Mouse (Mus musculus) midbrain, embryonic 14.5 days (tissue): ENCODE measurements around the gene Rundc1. TPM values are rescaled to one million over a fixed set of nuclear protein-coding genes. Genes with fewer than 3 reads are reported as not detected.
"Not testable (repeated sequence)": the region's sequence is repeated elsewhere in the genome, so short reads cannot be mapped to it uniquely, and the experiment has no call there.

ENCODE experiments used
- ATAC-seq: fragments of 200-750 bp; cut with Nextera tagmentation; 2 replicates; pipeline ENCODE4 v1.8.0; 2017; ENCODE audit warnings: moderate number of reproducible peaks, moderate library complexity; ENCODE audit not compliant: low FRiP score, low TSS enrichment
- DNase-seq: peaks from one replicate; pipeline ENCODE4 v3.0.0-alpha.2; 2015
- H3K27ac ChIP-seq: fragments of 300-500 bp; sonication (generic); replicated peaks from 2 replicates; pipeline ENCODE4 v1.5.1; 2014; ENCODE audit warnings: mild to moderate bottlenecking, low read depth, low read length, moderate library complexity
- H3K27me3 ChIP-seq: fragments of 300-500 bp; sonication (generic); 2 replicates; pipeline ENCODE4 v1.6.1; 2014; ENCODE audit warnings: low read length, control low read depth, mixed read lengths; ENCODE audit not compliant: control insufficient read depth, insufficient read depth
- H3K36me3 ChIP-seq: fragments of 300-500 bp; sonication (generic); 2 replicates; pipeline ENCODE4 v1.6.1; 2014; ENCODE audit warnings: low read length, control low read depth; ENCODE audit not compliant: control insufficient read depth, insufficient read depth
- H3K4me1 ChIP-seq: fragments of 300-500 bp; sonication (generic); 2 replicates; pipeline ENCODE4 v1.6.1; 2014; ENCODE audit warnings: mild to moderate bottlenecking, antibody characterized with exemption, low read length, control low read depth; ENCODE audit not compliant: control insufficient read depth, insufficient read depth
- H3K4me2 ChIP-seq: fragments of 300-500 bp; sonication (generic); 2 replicates; pipeline ENCODE4 v1.6.1; 2014; ENCODE audit warnings: mild to moderate bottlenecking, low read length, moderate library complexity
- H3K4me3 ChIP-seq: fragments of 300-500 bp; sonication (generic); replicated peaks from 2 replicates; pipeline ENCODE4 v1.5.1; 2014; ENCODE audit warnings: low read depth, low read length
- H3K9ac ChIP-seq: fragments of 300-500 bp; sonication (generic); replicated peaks from 2 replicates; pipeline ENCODE4 v1.6.1; 2014; ENCODE audit warnings: mild to moderate bottlenecking, low read length, moderate library complexity
- H3K9me3 ChIP-seq: fragments of 300-500 bp; sonication (generic); 2 replicates; pipeline ENCODE4 v1.6.1; 2016; ENCODE audit warnings: low read length, control low read depth, mixed read lengths; ENCODE audit not compliant: control insufficient read depth
- WGBS: fragments of 180-500 bp; shearing (Covaris S2); extraction: QIAGEN DNeasy Blood & Tissue Kit; methylation state at CpG from one replicate; pipeline ENCODE4 v1.1.7; 2014; 5-methylcytosine and 5-hydroxymethylcytosine counted together
- polyA plus RNA-seq: library from polyadenylated mRNA; unstranded; fragments of >200 nt; fragmentation: Nextera tagmentation; extraction: Ambion mirVana; gene quantifications from 2 replicates; pipeline ENCODE4 v1.2.1, GENCODE M21; 2014

Rundc1 gene
- polyA plus RNA-seq, 1 experiment from 2014 or later, result 23.1 TPM

DNA sequence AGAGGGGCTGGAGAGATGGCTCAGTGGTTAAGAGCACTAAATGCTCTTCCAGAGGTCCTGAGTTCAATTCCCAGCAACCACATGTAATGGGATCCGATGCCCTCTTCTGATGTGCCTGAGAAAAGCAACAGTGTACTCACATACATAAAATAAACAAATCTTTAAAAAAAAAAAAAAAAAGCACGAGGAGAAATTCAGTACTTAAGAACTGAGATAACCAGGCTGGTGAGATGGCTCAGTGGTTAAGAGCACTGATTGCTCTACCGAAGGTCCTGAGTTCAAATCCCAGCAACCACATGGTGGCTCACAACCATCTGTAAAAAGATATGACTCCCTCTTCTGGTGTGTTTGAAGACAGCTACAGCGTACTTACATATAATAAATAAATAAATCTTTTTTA is 24.7 kb downstream of the Rundc1 start:
- not testable (repeated sequence) for H3K4me3 ChIP-seq, H3K9me3 ChIP-seq, DNase-seq, H3K9ac ChIP-seq, H3K27ac ChIP-seq, H3K4me1 ChIP-seq, ATAC-seq, H3K27me3 ChIP-seq, H3K4me2 ChIP-seq
- H3K36me3 ChIP-seq, result peaks cover 14% of the 10 kb centered on the region
- 86% methylated on average over 4 of the region's 4 CpGs for WGBS

- no peak for ATAC-seq
- WGBS, result 88% methylated on average over 3 of the region's 3 CpGs
- Histone ChIP-seq H3K9ac (no peak overlapping the region), H3K4me1 (no peaks in the 10 kb centered on the region), H3K9me3 (no peaks in the 10 kb centered on the region), H3K27me3 (no peaks in the 10 kb centered on the region), H3K36me3 (peaks cover 6% of the 10 kb centered on the region), H3K4me3 (no peak overlapping the region), H3K27ac (no peak overlapping the region), H3K4me2 (no peak overlapping the region)
- DNase-seq, result no peak
Observed at GRCm38 (mm10) chr11:101450394-101450793, 25.5 kb downstream of the Rundc1 start.

DNA sequence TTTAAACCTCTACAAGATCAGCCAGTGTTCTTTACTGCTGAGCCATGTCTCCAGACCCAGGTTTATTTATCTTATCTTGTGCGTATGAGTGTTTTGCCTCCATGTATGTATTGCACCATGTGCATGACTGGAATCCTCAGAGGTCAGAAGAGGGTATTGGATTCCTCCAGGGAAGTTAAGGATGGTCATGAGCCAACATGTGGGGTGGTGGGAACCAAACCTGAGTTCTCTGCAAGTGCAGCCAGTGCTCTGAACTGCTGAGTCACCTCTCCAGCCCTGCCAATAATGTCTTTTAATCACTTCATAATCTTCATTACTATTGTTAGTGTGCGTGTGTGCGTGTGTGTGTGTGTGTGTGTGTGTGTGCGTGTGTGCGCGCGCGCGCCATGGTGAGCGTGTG is 26.7 kb downstream of the Rundc1 start:
- Histone ChIP-seq H3K36me3 (no peaks in the 10 kb centered on the region), H3K4me2 (no peak overlapping the region), H3K27ac (no peak overlapping the region), H3K9me3 (no peaks in the 10 kb centered on the region), H3K4me1 (no peaks in the 10 kb centered on the region), H3K4me3 (no peak overlapping the region), H3K9ac (no peak overlapping the region), H3K27me3 (no peaks in the 10 kb centered on the region)
- DNase-seq (no peak), ATAC-seq (no peak)
- WGBS, result 91% methylated on average over 10 of the region's 10 CpGs

DNA sequence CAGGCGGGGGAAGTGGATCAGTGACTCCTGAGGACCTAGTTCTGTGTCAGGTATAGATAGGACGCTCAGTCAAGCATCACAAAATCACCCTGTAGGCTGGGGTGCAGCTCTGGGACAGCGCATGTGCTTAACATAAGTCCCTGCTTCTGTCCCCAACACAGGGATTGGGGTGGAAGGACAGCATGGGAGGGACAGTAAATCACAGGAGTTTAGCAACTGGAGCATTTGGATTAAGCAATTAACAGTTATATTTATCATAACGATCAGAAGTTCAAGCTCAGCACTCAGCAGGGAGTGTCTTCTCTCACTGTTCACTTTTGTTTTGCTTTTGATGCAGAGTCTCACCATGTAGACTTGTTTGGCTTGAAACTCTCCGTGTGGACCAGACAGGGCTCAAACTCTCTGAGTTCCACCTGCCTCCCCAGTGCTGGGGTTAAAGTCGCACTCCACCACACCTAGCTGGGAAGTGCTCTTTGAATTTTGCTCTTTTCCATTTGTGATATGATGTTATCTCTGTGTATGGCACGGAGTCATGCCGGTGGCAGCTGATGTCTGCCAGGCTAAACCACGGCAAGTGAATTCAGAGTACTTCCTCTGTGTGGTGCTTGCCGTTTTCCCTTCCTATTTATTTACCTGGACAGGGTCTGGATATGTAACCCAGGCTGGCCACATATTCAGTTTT is 27.3 kb downstream of the Rundc1 start:
- H3K27ac ChIP-seq, result no peak overlapping the region

DNA sequence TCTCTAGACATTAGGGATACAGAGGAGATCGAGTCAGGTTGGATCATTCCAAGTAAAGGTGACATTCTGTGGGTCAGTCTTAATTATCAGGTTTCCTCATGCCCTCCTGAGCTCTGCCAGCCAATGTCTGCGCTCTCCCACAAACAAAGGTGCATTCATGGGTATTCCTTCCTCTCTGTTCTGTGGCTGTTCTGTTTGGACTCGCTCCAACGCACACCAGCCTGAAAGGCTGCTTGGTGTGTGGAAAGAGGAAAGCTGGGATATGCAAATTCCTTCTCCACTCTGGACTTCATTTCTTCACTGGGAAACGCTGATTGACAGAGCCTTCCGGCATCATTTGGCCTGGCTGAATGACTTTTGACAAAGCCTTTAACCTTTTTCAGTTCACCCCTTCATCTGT is 29.8 kb downstream of the Rundc1 start:
- Histone ChIP-seq H3K36me3 (peaks cover 30% of the 10 kb centered on the region), H3K4me3 (no peak overlapping the region), H3K4me2 (no peak overlapping the region), H3K9ac (no peak overlapping the region), H3K27me3 (no peaks in the 10 kb centered on the region), H3K9me3 (no peaks in the 10 kb centered on the region), H3K4me1 (no peaks in the 10 kb centered on the region), H3K27ac (no peak overlapping the region)
- 21% methylated on average over 6 of the region's 6 CpGs for WGBS
- no peak for ATAC-seq
- peak; percentile 63 for DNase-seq

More for the DNA sequence above, 27.3 kb downstream of the Rundc1 start:
- 74% methylated on average over 10 of the region's 10 CpGs for WGBS
- peaks cover 6% of the 10 kb centered on the region; the same call in 1 of the 2 replicates for H3K36me3 ChIP-seq
- no peak overlapping the region for H3K9ac ChIP-seq
- no peak overlapping the region for H3K4me3 ChIP-seq
- no peaks in the 10 kb centered on the region for H3K27me3 ChIP-seq
- no peaks in the 10 kb centered on the region for H3K9me3 ChIP-seq
- no peak for DNase-seq
- H3K4me2 ChIP-seq, result no peak overlapping the region
- H3K4me1 ChIP-seq, result no peaks in the 10 kb centered on the region
- ATAC-seq, result no peak

GRCm38 (mm10) chr11:101455627-101456026 is 30.7 kb downstream of the Rundc1 start:
- Histone ChIP-seq H3K36me3 (peaks cover 40% of the 10 kb centered on the region), H3K9ac (no peak overlapping the region), H3K4me3 (no peak overlapping the region), H3K9me3 (no peaks in the 10 kb centered on the region), H3K4me1 (no peaks in the 10 kb centered on the region), H3K4me2 (no peak overlapping the region), H3K27me3 (no peaks in the 10 kb centered on the region), H3K27ac (no peak overlapping the region)
- whole genome bisulfite sequencing, result 88% methylated on average over 7 of the region's 7 CpGs
- ATAC-seq (no peak), DNase-seq (no peak)

DNA sequence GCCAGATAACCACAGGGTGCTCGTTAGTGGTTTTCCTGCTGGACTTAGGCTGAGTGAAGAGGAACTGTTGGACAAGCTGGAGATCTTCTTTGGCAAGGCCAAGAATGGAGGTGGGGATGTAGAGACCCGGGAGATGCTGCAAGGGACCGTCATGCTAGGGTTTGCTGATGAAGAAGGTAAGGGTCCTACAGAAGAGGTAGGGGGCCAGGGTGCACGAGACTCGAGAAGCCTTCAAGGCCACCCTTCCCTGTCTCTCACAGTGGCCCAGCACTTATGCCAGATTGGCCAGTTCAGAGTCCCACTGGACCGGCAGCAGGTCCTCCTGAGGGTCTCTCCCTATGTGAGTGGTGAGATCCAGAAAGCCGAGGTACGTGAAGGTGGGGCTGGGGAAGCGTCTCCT is 32.7 kb downstream of the Rundc1 start:
- Histone ChIP-seq H3K4me1 (peaks cover 7% of the 10 kb centered on the region), H3K4me2 (no peak overlapping the region), H3K9me3 (no peaks in the 10 kb centered on the region), H3K9ac (no peak overlapping the region), H3K27me3 (no peaks in the 10 kb centered on the region), H3K36me3 (peaks cover 60% of the 10 kb centered on the region), H3K27ac (no peak overlapping the region), H3K4me3 (no peak overlapping the region)
- WGBS, result 90% methylated on average over 9 of the region's 9 CpGs
- ATAC-seq (no peak), DNase-seq (no peak)

DNA sequence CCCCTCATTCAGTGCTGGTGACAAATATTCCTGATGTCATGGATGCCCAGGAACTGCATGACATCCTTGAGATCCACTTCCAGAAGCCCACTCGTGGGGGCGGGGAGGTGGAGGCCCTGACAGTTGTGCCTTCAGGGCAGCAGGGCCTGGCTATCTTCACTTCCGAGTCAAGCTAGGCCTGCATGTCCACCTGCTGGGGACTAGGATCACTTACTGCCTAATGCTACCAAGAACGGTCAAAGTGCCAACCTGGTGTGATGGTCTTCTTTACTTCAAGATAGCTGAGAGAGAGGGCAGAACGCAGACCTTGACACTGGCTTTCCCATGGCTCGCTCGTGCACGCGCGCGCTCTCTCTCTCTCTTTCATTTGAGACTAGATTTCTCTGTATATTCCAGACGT is 33.3 kb downstream of the Rundc1 start:
- no peak overlapping the region for H3K9ac ChIP-seq
- 87% methylated on average over 12 of the region's 12 CpGs for WGBS
- no peaks in the 10 kb centered on the region for H3K27me3 ChIP-seq
- H3K9me3 ChIP-seq, result no peaks in the 10 kb centered on the region
- no peak for DNase-seq
- peaks cover 13% of the 10 kb centered on the region for H3K4me1 ChIP-seq
- H3K27ac ChIP-seq, result no peak overlapping the region
- H3K36me3 ChIP-seq, result peaks cover 63% of the 10 kb centered on the region
- no peak overlapping the region for H3K4me3 ChIP-seq
- no peak overlapping the region for H3K4me2 ChIP-seq
- ATAC-seq, result no peak

DNA sequence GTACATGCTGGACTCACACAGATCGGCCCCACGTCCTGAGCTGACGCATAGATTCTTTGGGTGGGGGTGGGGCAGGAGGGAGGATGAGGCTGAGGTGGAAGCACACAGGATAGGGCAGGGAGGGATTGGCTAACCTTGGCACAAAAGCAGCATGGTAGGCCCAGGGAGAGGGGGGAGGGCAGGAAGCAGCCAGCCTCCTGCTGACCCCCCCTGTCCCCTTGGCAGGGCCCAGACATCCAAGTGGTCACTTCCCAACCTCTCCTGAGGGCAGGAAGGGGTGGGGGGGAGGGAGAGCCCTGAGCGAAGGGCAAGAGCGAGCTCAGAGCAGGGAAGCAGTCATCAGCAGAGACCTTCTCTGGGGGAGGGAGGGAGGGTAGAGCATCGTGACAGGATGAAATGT is 34.8 kb downstream of the Rundc1 start:
- no peaks in the 10 kb centered on the region for H3K27me3 ChIP-seq
- no peak overlapping the region for H3K27ac ChIP-seq
- no peak for DNase-seq
- peaks cover 63% of the 10 kb centered on the region for H3K36me3 ChIP-seq
- H3K4me3 ChIP-seq, result no peak overlapping the region
- 51% methylated on average over 6 of the region's 6 CpGs for WGBS
- H3K9ac ChIP-seq, result no peak overlapping the region
- ATAC-seq, result no peak
- H3K9me3 ChIP-seq, result no peaks in the 10 kb centered on the region
- peaks cover 24% of the 10 kb centered on the region for H3K4me1 ChIP-seq
- no peak overlapping the region for H3K4me2 ChIP-seq
